Mouse (Mus musculus) kidney, embryonic 14.5 days (tissue): Measurements from ENCODE around the gene Parg. TPM values are rescaled to one million over a fixed set of nuclear protein-coding genes. Genes with fewer than 3 reads are reported as not detected.
"Not testable (repeated sequence)": the region's sequence is repeated elsewhere in the genome, so short reads cannot be mapped to it uniquely, and the experiment has no call there.

Experiments
- ATAC-seq: fragments of 200-750 bp; cut with Nextera tagmentation; 2 replicates; pipeline ENCODE4 v1.8.0; 2017; ENCODE audit warnings: moderate number of reproducible peaks, mild to moderate bottlenecking, moderate TSS enrichment, moderate library complexity; ENCODE audit not compliant: low FRiP score, low TSS enrichment
- H3K27ac ChIP-seq: fragments of 300-500 bp; sonication (generic); 2 replicates; pipeline ENCODE4 v1.5.1; 2014; ENCODE audit warnings: low read depth, mild to moderate bottlenecking, low read length, moderate library complexity, mixed read lengths
- H3K27me3 ChIP-seq: fragments of 300-500 bp; sonication (generic); 2 replicates; pipeline ENCODE4 v1.6.1; 2014; ENCODE audit warnings: mild to moderate bottlenecking, low read length; ENCODE audit not compliant: control insufficient read depth, insufficient read depth
- H3K36me3 ChIP-seq: fragments of 300-500 bp; sonication (generic); 2 replicates; pipeline ENCODE4 v1.6.1; 2014; ENCODE audit warnings: low read length, mixed read lengths; ENCODE audit not compliant: control insufficient read depth, insufficient read depth
- H3K4me1 ChIP-seq: fragments of 300-500 bp; sonication (generic); 2 replicates; pipeline ENCODE4 v1.6.1; 2014; ENCODE audit warnings: low read length, mixed read lengths; ENCODE audit not compliant: control insufficient read depth, insufficient read depth
- H3K4me2 ChIP-seq: fragments of 300-500 bp; sonication (generic); replicated peaks from 2 replicates; pipeline ENCODE4 v1.6.1; 2014; ENCODE audit warnings: low read depth, mild to moderate bottlenecking, low read length
- H3K4me3 ChIP-seq: fragments of 300-500 bp; sonication (generic); 2 replicates; pipeline ENCODE4 v1.5.1; 2014; ENCODE audit warnings: mild to moderate bottlenecking, low read length
- H3K9ac ChIP-seq: fragments of 300-500 bp; sonication (generic); 2 replicates; pipeline ENCODE4 v1.6.1; 2014; ENCODE audit warnings: low read depth, mild to moderate bottlenecking, low read length, moderate library complexity
- H3K9me3 ChIP-seq: fragments of 300-500 bp; sonication (generic); 2 replicates; pipeline ENCODE4 v1.6.1; 2016; ENCODE audit warnings: low read length; ENCODE audit not compliant: control insufficient read depth
- WGBS: fragments of 180-500 bp; shearing (Covaris S2); extraction: QIAGEN DNeasy Blood & Tissue Kit; methylation state at CpG from one replicate; pipeline ENCODE4 v1.1.7; 2014; 5-methylcytosine and 5-hydroxymethylcytosine counted together
- polyA plus RNA-seq: library from polyadenylated mRNA; unstranded; fragments of >200 nt; fragmentation: Nextera tagmentation; extraction: Ambion mirVana; gene quantifications from 2 replicates; pipeline ENCODE4 v1.2.1, GENCODE M21; 2014

The Parg gene
- polyA plus RNA-seq, 1 experiment from 2014 or later: 57.5 TPM

GRCm38 (mm10) chr14:32193557-32193956, 8.2 kb upstream of the Parg start:
- H3K36me3 ChIP-seq: peaks cover 68% of the 10 kb centered on the region
- not testable (repeated sequence) for H3K4me1 ChIP-seq, ATAC-seq, H3K4me3 ChIP-seq, H3K4me2 ChIP-seq, H3K9me3 ChIP-seq, H3K9ac ChIP-seq, H3K27ac ChIP-seq, H3K27me3 ChIP-seq
- WGBS: 86% methylated on average over 5 of the region's 5 CpGs

- ATAC-seq: peak; percentile 22; the same call in 1 of the 2 replicates
- H3K27ac ChIP-seq: peak overlapping the region; percentile 62; the same call in 1 of the 2 replicates
- H3K9me3 ChIP-seq: no peaks in the 10 kb centered on the region
- peaks cover 15% of the 10 kb centered on the region; the same call in 1 of the 2 replicates for H3K4me1 ChIP-seq
- H3K4me3 ChIP-seq: peak overlapping the region; percentile 88
- H3K27me3 ChIP-seq: no peaks in the 10 kb centered on the region
- H3K4me2 ChIP-seq: peak overlapping the region; percentile 69
- peak overlapping the region; percentile 91 for H3K9ac ChIP-seq
- H3K36me3 ChIP-seq: peaks cover 26% of the 10 kb centered on the region
- 1% methylated on average over 26 of the region's 26 CpGs for WGBS
Observed at GRCm38 (mm10) chr14:32201354-32201753, 395 bp upstream of the Parg start.

- H3K27me3 ChIP-seq: no peaks in the 10 kb centered on the region
- H3K36me3 ChIP-seq: peaks cover 3% of the 10 kb centered on the region; the same call in 1 of the 2 replicates
- no peak overlapping the region for H3K4me3 ChIP-seq
- H3K9ac ChIP-seq: no peak overlapping the region
- no peak overlapping the region for H3K27ac ChIP-seq
- no peaks in the 10 kb centered on the region for H3K9me3 ChIP-seq
- no peak for ATAC-seq
- H3K4me1 ChIP-seq: no peaks in the 10 kb centered on the region
- H3K4me2 ChIP-seq: no peak overlapping the region
Observed at GRCm38 (mm10) chr14:32226601-32227000, 24.9 kb downstream of the Parg start.

GRCm38 (mm10) chr14:32228996-32229395, 27.2 kb downstream of the Parg start:
- H3K4me1 ChIP-seq: no peaks in the 10 kb centered on the region

GRCm38 (mm10) chr14:32242401-32242800, 40.7 kb downstream of the Parg start:
- WGBS: 74% methylated on average over 4 of the region's 4 CpGs

More at GRCm38 (mm10) chr14:32228996-32229395, 27.2 kb downstream of the Parg start:
- Histone ChIP-seq H3K9me3 (no peaks in the 10 kb centered on the region), H3K27ac (no peak overlapping the region), H3K27me3 (no peaks in the 10 kb centered on the region), H3K36me3 (no peaks in the 10 kb centered on the region; the same call in 1 of the 2 replicates), H3K9ac (no peak overlapping the region), H3K4me3 (no peak overlapping the region), H3K4me2 (no peak overlapping the region)
- WGBS: 0% methylated on average over 2 of the region's 2 CpGs
- ATAC-seq: no peak

GRCm38 (mm10) chr14:32246019-32246418, 44.3 kb downstream of the Parg start:
- Histone ChIP-seq H3K4me3 (no peak overlapping the region), H3K9ac (no peak overlapping the region), H3K9me3 (no peaks in the 10 kb centered on the region), H3K36me3 (peaks cover 17% of the 10 kb centered on the region), H3K4me1 (no peaks in the 10 kb centered on the region), H3K4me2 (no peak overlapping the region), H3K27ac (no peak overlapping the region), H3K27me3 (no peaks in the 10 kb centered on the region)
- WGBS: 29% methylated on average over 2 of the region's 2 CpGs
- peak; percentile 35; the same call in 1 of the 2 replicates for ATAC-seq

More at GRCm38 (mm10) chr14:32242401-32242800, 40.7 kb downstream of the Parg start:
- no peak overlapping the region for H3K4me2 ChIP-seq
- no peaks in the 10 kb centered on the region for H3K9me3 ChIP-seq
- no peak overlapping the region for H3K4me3 ChIP-seq
- H3K9ac ChIP-seq: no peak overlapping the region
- H3K27ac ChIP-seq: no peak overlapping the region
- H3K4me1 ChIP-seq: no peaks in the 10 kb centered on the region
- H3K27me3 ChIP-seq: no peaks in the 10 kb centered on the region
- peaks cover 32% of the 10 kb centered on the region for H3K36me3 ChIP-seq
- ATAC-seq: no peak

- no peaks in the 10 kb centered on the region for H3K9me3 ChIP-seq
- H3K9ac ChIP-seq: no peak overlapping the region
- no peaks in the 10 kb centered on the region for H3K27me3 ChIP-seq
- no peak overlapping the region for H3K27ac ChIP-seq
- H3K4me1 ChIP-seq: no peaks in the 10 kb centered on the region
- H3K4me2 ChIP-seq: no peak overlapping the region
- H3K36me3 ChIP-seq: peaks cover 9% of the 10 kb centered on the region; the same call in 1 of the 2 replicates
- no peak for ATAC-seq
- H3K4me3 ChIP-seq: no peak overlapping the region
- 81% methylated on average over 6 of the region's 6 CpGs for WGBS
Observed at GRCm38 (mm10) chr14:32249616-32250015, 47.9 kb downstream of the Parg start.

GRCm38 (mm10) chr14:32260830-32261229, 59.1 kb downstream of the Parg start:
- H3K9ac ChIP-seq: no peak overlapping the region
- no peak overlapping the region for H3K4me3 ChIP-seq
- no peaks in the 10 kb centered on the region for H3K9me3 ChIP-seq
- 84% methylated on average over 6 of the region's 6 CpGs for WGBS
- H3K4me1 ChIP-seq: no peaks in the 10 kb centered on the region
- no peak overlapping the region for H3K4me2 ChIP-seq
- ATAC-seq: no peak
- H3K36me3 ChIP-seq: peaks cover 34% of the 10 kb centered on the region
- H3K27me3 ChIP-seq: no peaks in the 10 kb centered on the region
- no peak overlapping the region for H3K27ac ChIP-seq

- H3K4me2 ChIP-seq: no peak overlapping the region
- H3K36me3 ChIP-seq: peaks cover 34% of the 10 kb centered on the region
- H3K4me3 ChIP-seq: no peak overlapping the region
- no peak overlapping the region for H3K9ac ChIP-seq
- no peaks in the 10 kb centered on the region for H3K9me3 ChIP-seq
- no peaks in the 10 kb centered on the region for H3K4me1 ChIP-seq
- no peaks in the 10 kb centered on the region for H3K27me3 ChIP-seq
- no peak overlapping the region for H3K27ac ChIP-seq
- 88% methylated on average over 2 of the region's 2 CpGs for WGBS
- ATAC-seq: no peak
Observed at GRCm38 (mm10) chr14:32261741-32262140, 60.0 kb downstream of the Parg start.
